Mouse (Mus musculus) heart, postnatal 0 days (tissue): ENCODE results near the gene Gm49358. TPM values are rescaled to one million over a fixed set of nuclear protein-coding genes. Genes with fewer than 3 reads are reported as not detected.

Experiments used
- ATAC-seq: fragments of 200-750 bp; cut with Nextera tagmentation; 2 replicates; pipeline ENCODE4 v1.8.0; 2017; ENCODE audit warnings: low read depth, moderate number of reproducible peaks, moderate library complexity; ENCODE audit not compliant: insufficient read depth
- DNase-seq: peaks from one replicate; pipeline ENCODE4 v3.0.0-alpha.2; 2016; ENCODE audit warnings: low spot score
- H3K27ac ChIP-seq: fragments of 300-500 bp; sonication (generic); 2 replicates; pipeline ENCODE4 v1.5.1; 2014; ENCODE audit warnings: low read depth, mild to moderate bottlenecking
- H3K27me3 ChIP-seq: fragments of 300-500 bp; sonication (generic); 2 replicates; pipeline ENCODE4 v1.6.1; 2014; ENCODE audit warnings: low read length, mixed read lengths; ENCODE audit not compliant: control insufficient read depth, insufficient read depth
- H3K36me3 ChIP-seq: fragments of 300-500 bp; sonication (generic); replicated peaks from 2 replicates; pipeline ENCODE4 v1.6.1; 2014; ENCODE audit warnings: low read length, mixed read lengths; ENCODE audit not compliant: control insufficient read depth, insufficient read depth
- H3K4me1 ChIP-seq: fragments of 300-500 bp; sonication (generic); 2 replicates; pipeline ENCODE4 v1.6.1; 2014; ENCODE audit warnings: antibody characterized with exemption; ENCODE audit not compliant: control insufficient read depth, insufficient read depth
- H3K4me2 ChIP-seq: fragments of 300-500 bp; sonication (generic); 2 replicates; pipeline ENCODE4 v1.6.1; 2014; ENCODE audit warnings: low read depth, mild to moderate bottlenecking, low read length, moderate library complexity
- H3K4me3 ChIP-seq: fragments of 300-500 bp; sonication (generic); 2 replicates; pipeline ENCODE4 v1.5.1; 2014; ENCODE audit warnings: low read depth, low read length
- H3K9ac ChIP-seq: fragments of 300-500 bp; sonication (generic); replicated peaks from 2 replicates; pipeline ENCODE4 v1.6.1; 2014; ENCODE audit warnings: low read depth, low read length, mixed read lengths
- H3K9me3 ChIP-seq: fragments of 300-500 bp; sonication (generic); replicated peaks from 2 replicates; pipeline ENCODE4 v1.6.1; 2016; ENCODE audit warnings: low read length; ENCODE audit not compliant: control insufficient read depth
- CTCF ChIP-seq: IDR thresholded peaks from 2 replicates; pipeline ENCODE4 v1.5.1; 2016; ENCODE audit warnings: antibody characterized with exemption, control low read depth, low read depth
- EP300 ChIP-seq: IDR thresholded peaks from 2 replicates; pipeline ENCODE4 v1.6.1; 2016; ENCODE audit warnings: antibody characterized with exemption, low read depth
- WGBS: fragments of 180-500 bp; shearing (Covaris S2); extraction: QIAGEN DNeasy Blood & Tissue Kit; methylation state at CpG from one replicate; pipeline ENCODE4 v1.1.7; 2014; 5-methylcytosine and 5-hydroxymethylcytosine counted together
- polyA plus RNA-seq: library from polyadenylated mRNA; unstranded; fragments of >200 nt; fragmentation: Nextera tagmentation; extraction: Ambion mirVana; gene quantifications from 2 replicates; pipeline ENCODE4 v1.2.1, GENCODE M21; 2015
- total RNA-seq: library from RNA; depleted of rRNA; stranded (reverse); fragments of >200 nt; gene quantifications from 2 replicates; pipeline ENCODE4 v1.2.3, GENCODE M21; 2014; ENCODE audit warnings: low replicate concordance

Gm49358 gene
- total and polyA plus RNA-seq, 2 experiments from 2014 or later, result 36.1 TPM; not detected in 1

DNA sequence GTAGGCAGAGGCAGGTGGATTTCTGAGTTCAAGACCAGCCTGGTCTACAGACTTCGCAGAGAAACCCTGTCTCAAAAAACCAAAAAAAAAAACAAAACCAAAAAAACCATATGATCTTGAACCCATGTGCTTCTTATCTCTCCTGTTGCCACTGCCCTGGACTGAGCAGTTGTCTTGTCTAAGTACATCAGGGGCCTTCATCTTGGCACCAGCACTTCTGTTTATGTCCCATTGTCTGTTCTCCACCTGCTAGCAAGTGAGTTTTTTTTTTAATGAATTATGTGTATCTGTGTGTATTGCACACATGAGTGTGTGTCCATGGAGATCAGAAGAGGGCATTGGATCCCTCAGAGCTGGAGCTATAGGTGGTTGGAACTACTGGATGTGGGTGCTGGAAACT, 43.6 kb downstream of the Gm49358 start:
- H3K9ac ChIP-seq, result no peak overlapping the region
- DNase-seq (no peak), ATAC-seq (no peak)
- H3K27me3 ChIP-seq, result no peaks in the 10 kb centered on the region
- H3K36me3 ChIP-seq, result peaks cover 10% of the 10 kb centered on the region; the same call in 1 of the 2 replicates
- TF ChIP-seq EP300, result no peak; the same call in 1 of the 2 replicates
- TF ChIP-seq CTCF, result no peak
- H3K27ac ChIP-seq, result peak overlapping the region; percentile 56; the same call in 1 of the 2 replicates
- no peak overlapping the region for H3K4me2 ChIP-seq
- H3K9me3 ChIP-seq, result no peaks in the 10 kb centered on the region
- no peak overlapping the region for H3K4me3 ChIP-seq
- peaks cover 17% of the 10 kb centered on the region; the same call in 1 of the 2 replicates for H3K4me1 ChIP-seq
- WGBS, result 100% methylated on average over 1 of the region's 1 CpGs

DNA sequence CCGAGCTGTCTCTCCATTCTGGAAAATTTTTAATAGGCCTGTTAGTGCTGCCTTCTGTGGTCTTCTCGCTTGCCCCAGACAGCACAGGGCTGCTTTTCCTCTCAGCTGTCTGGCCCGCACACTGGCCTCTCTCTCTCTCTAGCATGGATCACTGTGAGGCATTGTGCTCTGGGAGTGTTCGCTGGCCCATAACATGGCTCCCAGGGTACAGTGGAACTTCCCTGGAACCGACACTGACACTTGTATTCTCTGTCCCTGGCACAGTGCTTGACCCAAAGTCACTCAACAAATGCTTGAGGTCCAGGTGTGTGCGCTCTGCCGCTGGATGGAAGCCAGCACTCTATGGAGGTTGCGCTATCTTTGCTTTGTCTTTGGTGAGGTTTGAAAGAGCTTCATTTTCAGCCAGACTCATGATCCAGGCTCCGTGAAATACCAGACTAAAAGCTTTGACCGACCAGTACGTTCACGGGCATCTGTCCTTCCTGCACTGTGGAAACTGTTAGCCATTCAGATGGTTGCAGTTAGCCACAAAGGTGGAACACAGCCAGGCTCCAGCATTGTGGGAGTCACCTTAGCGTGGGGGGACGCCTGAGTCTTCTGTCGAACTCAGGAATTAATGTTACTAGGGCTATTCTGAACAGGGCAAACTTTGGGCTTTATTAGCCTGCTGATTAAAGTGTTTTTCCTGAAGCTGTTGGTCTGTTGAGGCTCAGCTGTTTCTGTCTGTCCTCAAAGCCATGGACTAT, 44.4 kb downstream of the Gm49358 start:
- Histone ChIP-seq H3K27ac (peak overlapping the region; percentile 56), H3K27me3 (no peaks in the 10 kb centered on the region), H3K4me1 (peaks cover 18% of the 10 kb centered on the region; the same call in 1 of the 2 replicates), H3K36me3 (peaks cover 10% of the 10 kb centered on the region; the same call in 1 of the 2 replicates), H3K9ac (no peak overlapping the region), H3K9me3 (no peaks in the 10 kb centered on the region), H3K4me3 (no peak overlapping the region), H3K4me2 (no peak overlapping the region)
- WGBS, result 65% methylated on average over 15 of the region's 15 CpGs
- ATAC-seq (no peak; the same call in 1 of the 2 replicates), DNase-seq (no peak)
- no peak for TF ChIP-seq EP300
- TF ChIP-seq CTCF, result no peak

GRCm38 (mm10) chr10:86810000-86810399, 46.2 kb downstream of the Gm49358 start:
- Histone ChIP-seq H3K9ac (no peak overlapping the region), H3K4me1 (peaks cover 27% of the 10 kb centered on the region), H3K4me3 (no peak overlapping the region), H3K4me2 (no peak overlapping the region), H3K27me3 (no peaks in the 10 kb centered on the region), H3K9me3 (no peaks in the 10 kb centered on the region), H3K27ac (no peak overlapping the region), H3K36me3 (peaks cover 13% of the 10 kb centered on the region)
- ATAC-seq, result no peak
- 88% methylated on average over 9 of the region's 9 CpGs for whole genome bisulfite sequencing
- TF ChIP-seq EP300, result no peak
- TF ChIP-seq CTCF, result no peak
- no peak for DNase-seq

DNA sequence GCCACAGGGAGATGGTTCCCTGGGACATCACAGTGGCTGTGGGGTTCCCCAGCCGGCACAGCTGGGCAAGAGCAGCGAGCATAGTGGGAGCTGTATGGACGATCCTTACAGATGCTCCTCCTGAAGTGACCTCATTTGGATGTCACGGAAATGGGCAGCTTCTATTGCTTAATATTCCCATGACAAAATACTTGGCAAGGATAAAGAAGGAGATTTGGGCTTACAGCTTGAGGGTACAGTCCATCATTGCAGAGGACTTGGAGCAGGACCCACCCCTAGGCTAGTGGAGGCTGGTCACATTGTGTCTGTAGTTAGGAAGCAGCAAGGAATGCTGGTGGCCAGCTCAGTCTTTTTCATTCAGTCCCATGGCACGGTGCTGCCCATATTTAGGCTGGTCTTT, 46.8 kb downstream of the Gm49358 start:
- ATAC-seq (no peak), DNase-seq (no peak)
- TF ChIP-seq EP300, result no peak
- TF ChIP-seq CTCF, result no peak
- H3K27ac ChIP-seq, result no peak overlapping the region
- H3K9me3 ChIP-seq, result no peaks in the 10 kb centered on the region
- H3K9ac ChIP-seq, result no peak overlapping the region
- H3K4me2 ChIP-seq, result no peak overlapping the region
- 91% methylated on average over 5 of the region's 5 CpGs for WGBS
- no peaks in the 10 kb centered on the region for H3K27me3 ChIP-seq
- peaks cover 27% of the 10 kb centered on the region for H3K4me1 ChIP-seq
- no peak overlapping the region for H3K4me3 ChIP-seq
- H3K36me3 ChIP-seq, result peaks cover 18% of the 10 kb centered on the region

DNA sequence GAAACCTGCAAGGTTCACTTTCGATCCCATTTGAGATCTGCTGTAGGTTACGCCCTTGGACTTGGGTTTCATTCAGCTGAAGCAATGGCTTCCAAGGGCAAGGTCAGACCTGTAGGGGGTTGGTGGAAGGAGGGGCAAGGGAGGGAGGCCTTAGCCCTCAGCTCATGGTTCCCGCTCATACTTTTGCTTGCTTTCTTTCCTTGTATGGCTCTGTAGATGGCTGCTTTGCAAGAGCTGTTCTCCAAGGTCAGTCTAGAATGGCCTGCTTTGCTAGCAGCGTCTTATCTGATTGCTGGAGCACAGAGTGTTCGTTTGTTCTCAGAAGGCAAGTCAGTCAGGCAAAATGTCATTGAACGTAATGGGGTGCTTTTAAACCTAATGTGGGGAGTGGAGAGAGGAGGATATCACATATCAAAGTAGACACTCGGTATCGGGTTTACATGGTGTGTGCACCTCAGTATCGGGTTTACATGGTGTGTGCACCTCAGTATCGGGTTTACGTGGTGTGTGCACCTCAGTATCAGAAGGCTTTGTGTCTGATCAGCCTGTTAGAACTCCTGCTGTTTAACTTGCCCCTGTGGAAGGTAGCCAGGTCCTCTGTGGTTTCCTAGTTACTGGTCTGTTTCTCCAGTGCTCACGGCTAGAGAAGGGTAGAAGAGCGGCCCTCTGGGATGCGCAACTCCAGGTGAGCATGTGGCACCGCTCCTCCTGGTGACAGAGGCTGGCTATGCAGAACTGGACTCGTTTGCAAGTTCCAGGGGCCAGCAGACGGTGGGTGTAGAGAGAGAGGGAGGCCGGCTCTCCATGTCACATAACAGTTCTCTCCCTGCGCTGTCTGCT, 50.7 kb downstream of the Gm49358 start:
- no peak for TF ChIP-seq CTCF
- peak; percentile 59; the same call in 1 of the 2 replicates for TF ChIP-seq EP300
- WGBS, result 56% methylated on average over 19 of the region's 19 CpGs
- Histone ChIP-seq H3K4me2 (no peak overlapping the region), H3K27ac (peak overlapping the region; percentile 95), H3K9ac (peak overlapping the region; percentile 32; the same call in 1 of the 2 replicates), H3K9me3 (no peaks in the 10 kb centered on the region), H3K27me3 (no peaks in the 10 kb centered on the region), H3K36me3 (peaks cover 16% of the 10 kb centered on the region), H3K4me3 (no peak overlapping the region), H3K4me1 (peaks cover 21% of the 10 kb centered on the region)
- peak; percentile 87 for DNase-seq
- ATAC-seq, result peak; percentile 87
